Mouse (Mus musculus): Measurements from ENCODE around the gene Ccdc33.

Gene Ccdc33

DNA sequence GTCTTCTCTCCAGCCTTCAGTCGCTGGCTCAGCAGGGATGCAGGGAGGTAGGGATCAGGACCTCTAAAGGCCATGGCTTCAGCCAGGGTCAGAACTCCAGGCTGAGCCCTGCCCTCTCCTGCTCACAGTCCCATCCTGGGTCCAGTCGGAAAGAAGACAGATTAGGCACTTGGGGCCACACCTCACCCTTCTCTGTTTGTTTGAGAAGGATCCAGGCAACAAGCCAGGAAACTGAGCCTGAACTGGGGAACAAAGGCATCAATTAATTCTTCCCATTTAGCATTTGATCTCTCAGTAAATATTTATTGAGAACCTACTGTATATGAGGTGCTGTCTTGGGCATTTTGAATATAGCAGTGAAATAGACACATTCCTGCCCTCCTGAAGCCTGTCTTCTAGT, at the start of gene Ccdc33:
TSS of gene Ccdc33 (minus strand) at position 153 of the 400 bp plus-strand sequence.
- DNase-seq = no peak

DNA sequence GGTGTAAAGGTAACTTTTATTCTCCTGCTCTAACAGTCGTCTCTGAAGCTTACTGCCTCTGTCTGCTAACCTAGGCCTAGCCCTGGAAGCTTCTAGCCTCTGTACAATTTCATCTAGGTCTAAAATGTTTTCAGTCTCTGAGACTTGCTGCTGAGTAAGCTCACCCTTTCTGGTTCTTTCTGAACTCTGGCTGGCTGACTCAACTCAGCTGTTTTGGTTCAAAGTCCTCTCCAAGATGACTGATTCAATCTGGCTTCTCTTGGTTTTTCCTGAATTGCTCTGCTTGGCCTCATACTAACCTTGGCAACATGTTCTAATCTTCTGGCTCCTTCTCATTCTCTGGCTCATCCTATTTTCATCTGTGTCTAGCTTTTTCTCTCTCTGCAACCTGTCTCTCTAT, 47.2 kb upstream of the Ccdc33 start:
- DNase-seq = no peak

DNA sequence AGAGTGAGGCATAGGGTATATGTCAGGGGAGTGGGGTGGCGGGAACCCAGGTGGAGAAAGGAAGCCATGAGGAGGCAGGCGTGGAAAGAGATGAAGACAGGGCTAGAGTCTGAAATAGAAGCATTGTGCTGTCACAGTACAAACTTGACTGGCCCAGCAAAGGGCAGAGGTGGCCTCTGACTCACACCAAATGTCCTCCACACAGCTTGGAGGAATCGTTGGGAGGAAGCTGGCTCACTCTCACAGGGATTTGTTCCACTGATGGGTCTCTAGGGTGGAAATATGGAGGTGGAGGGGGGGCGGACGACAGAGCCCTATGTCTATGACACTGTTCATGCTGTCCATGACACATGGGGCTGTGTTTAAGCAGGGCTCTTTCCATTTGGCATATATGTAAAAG, 44.5 kb upstream of the Ccdc33 start:
- DNase-seq = no peak

DNA sequence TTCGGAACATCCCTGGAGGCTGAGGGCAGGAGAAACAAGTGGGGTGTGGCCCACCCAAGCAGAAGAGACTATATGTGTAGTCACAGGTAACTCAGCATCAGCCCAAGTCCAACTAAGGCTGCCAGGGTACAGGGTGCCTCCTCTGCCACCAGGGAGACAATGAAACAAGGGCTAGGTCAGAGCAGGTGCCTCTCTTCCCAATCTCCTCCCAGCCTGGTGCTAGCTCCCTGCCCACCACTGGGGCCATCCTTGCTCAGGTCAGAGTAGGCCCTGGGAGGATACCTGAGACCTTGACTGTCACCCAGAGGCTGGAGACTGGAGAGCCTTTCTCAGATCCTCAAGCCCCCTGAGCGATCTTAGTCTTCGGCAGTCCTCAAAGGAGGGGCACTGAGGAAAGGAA, 43.5 kb upstream of the Ccdc33 start:
- no peak for DNase-seq

DNA sequence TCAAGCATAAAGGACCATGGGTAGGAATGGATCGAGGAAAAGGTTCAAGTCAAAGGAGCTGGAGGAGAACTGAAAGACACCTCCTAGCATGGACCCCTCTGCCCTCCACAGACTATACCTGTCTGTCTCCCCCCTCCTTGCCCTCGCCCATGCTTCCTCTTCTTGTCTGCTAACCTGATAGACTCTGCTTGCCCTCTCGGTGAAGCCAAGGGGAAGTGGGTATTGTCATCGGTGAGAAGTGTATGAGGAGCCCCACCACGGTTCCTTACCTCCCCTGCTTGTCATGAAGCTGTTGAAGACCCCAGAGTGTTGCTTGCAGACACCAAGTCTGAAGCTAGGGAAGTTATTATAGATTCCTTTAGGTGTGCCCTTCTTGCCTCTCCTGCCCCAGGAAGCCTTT, 41.7 kb upstream of the Ccdc33 start:
- DNase-seq = no peak

DNA sequence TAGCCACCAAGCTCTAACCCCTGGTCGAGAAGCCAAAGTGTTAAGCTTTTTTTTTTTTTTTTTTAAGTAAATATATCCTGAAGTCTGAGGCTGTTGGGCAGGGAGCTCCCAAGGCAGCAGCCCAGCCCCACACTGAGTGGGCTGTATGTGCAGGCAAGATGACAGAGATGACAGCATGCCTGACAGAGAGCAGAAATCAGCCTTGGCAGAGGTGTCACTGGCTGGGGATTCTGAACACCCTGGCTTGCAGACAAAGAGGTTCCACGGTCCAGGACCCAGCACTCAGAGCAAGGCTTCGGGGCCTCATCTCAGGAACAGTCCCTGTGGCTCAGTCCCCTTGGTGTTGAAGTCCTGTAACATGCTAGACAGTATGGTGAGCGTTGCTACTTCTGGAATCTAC, 41.2 kb upstream of the Ccdc33 start:
- no peak for DNase-seq

DNA sequence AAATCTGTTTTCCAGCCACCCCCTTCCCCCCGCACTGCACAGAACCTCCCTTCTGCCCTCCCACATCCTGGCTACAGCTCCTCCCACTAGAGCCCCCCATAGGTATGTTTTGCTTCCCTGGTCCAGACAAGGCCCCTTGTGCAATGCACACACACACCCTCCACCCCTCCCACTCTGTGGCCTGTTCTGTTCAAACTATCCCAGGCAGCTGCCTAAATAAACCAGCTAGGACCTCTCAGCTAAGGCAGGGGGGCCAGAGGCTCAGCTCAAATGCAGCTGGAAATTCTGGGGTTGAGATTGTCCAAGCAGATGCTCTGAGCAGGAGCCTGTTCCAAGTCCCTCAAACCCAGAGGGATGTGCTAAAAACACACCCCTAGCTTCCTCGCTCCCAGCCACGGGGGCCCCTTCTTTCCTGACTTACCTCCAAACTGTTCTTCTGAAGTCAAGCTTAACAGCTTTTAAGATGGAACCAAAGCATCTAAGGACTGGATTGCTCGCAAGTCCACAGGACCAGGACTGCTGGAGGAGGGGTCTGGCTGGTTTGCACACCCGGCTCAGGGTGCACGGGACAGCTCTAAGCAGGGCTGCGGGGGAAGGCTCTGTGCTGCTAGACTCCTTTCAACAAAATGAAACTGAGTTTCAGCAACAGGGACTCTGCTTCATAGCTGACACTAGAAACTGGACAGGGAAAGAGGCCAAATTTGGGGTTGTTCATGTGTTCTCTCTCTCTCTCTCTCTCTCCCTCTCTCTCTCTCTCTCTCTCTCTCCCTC, 40.1 kb upstream of the Ccdc33 start:
- DNase-seq = no peak

DNA sequence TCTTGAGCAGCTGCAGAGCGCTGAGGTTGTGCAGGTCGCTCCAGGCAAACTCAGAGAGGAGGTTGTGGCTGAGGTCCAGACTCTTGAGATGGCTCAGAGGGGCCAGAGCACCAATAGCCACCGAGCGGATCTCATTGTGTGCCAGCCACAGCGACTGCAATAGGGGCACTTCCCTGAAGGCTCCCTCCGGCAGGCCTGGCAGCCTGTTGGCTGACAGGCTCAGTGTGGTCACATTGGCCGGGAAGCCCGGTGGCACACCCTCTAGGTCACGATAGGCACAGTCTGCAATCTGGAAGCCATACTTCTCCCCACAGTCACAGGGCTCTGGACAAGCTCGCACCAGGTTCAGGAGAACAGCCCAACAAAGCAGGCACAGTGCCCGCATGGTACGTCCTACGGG, 39.2 kb upstream of the Ccdc33 start:
- no peak for DNase-seq

DNA sequence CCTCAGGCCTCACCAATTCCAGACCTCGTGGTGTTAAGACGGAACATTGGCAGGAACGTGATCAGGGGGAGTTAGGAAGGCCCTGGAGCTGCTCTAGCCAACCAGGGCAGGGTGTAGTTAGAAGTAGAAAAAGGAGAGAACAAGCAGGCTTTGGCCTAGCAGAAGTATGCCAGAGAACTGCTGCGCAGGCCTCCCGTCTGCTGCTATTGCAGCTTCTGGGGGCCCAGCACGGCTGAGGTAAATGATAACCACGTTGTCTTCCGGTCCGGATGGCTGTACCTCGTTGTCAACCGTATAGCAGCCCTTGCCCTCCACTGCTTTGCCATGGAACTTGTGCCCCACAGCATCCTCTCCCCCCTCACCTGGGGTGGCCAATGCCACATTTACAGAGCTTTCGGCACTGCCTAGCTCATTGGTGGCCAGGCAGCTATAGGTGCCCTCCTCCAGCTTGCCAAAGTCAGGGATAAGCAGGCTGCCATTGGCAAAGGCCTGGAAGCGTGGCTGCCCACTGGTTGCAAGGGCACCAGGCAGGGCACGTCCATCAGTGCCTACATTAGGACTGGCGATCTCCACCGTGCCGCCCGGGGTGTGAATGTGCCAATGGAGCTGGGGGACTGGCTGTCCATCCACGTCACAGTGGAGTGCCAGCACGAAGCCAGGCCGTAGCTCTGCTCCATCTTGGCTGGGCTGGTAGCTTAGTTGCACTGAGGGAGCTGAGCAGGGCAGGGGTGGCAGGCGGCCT, 38.4 kb upstream of the Ccdc33 start:
- DNase-seq = no peak

DNA sequence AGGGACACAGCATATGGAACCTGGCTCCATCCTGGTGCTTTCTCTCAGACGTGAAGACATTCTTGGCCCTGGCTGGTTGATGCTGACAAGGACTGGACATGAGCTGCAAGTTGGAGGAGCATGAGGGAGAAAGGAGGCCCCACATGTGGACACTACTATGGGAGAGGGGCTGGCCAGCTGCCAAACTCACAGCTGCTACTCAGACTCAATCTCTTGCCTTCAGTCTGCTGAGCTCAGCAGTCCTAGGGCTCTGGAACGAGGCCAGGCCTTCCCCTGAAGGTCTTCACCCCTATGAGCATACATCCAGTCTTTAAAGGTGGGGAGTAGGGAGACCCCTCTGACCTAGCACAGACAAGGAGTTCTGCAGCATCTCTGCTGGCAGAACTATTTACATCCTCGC, 36.7 kb upstream of the Ccdc33 start:
- no peak for DNase-seq

DNA sequence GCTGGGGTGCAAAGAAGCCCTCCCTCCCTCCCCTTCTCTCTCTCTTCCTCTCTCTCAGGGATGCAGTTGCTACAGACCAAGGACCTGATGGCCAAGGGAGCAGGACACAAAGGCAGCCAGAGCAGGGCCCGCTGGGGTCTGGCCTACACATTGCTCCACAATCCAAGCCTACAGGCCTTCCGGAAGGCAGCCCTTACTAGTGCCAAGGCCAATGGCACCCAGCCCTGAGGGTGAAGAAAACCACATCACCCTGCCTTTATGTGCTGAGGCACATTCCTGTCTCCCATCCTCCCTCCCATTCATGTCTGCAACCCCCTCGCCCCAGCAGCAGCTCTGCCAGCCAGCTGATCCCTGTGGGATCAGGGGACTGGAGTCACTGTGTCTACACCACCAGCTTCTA, 34.5 kb upstream of the Ccdc33 start:
- DNase-seq = no peak

DNA sequence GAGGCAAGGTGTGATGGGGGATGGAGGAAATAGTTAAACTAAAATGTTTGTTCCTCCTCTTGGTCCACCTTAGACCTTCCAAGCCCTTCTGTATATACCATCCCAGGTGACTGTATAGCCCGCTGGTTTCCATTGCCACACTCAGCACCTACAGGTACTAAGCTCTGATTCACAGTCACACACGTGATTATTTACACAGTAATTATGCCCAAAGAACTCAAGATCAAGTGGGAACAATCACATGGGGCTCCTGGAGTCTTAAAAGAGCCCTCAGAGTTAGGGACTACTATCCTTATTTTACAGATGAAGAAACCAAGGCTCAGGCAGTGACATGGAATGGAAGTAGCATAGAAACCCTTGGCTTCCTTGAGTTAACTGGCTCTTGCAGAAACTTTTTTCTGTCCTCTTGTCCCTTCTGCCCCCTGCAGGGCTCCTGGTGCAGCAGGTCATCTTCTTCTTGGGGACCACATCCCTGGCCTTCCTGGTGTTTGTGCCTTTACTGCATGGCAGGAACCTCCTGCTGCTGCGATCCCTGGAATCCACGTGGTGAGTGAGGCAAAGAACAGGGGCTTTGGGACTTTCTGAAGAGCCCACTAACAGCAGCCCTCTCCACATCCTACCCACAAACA, 32.2 kb upstream of the Ccdc33 start:
- DNase-seq = no peak

DNA sequence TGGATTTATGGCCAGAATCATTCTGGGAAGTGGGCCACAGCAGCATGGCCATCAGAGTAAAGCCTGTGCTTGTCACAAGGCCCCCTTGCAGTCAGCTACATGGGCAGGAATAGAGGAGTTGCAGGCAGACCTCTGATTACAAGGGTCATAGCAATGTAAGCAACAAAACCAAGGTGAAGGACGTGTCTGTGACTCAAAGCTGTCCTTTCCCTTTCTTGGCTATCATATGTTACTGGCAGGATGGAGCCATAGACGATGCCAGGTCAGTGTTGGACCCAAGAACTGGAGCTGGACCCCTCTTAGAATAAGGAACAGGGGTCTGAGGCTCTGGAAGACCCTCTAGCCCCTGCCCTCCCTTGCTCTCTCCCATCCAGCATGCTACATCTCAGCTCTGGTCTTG, 30.2 kb upstream of the Ccdc33 start:
- no peak for DNase-seq

DNA sequence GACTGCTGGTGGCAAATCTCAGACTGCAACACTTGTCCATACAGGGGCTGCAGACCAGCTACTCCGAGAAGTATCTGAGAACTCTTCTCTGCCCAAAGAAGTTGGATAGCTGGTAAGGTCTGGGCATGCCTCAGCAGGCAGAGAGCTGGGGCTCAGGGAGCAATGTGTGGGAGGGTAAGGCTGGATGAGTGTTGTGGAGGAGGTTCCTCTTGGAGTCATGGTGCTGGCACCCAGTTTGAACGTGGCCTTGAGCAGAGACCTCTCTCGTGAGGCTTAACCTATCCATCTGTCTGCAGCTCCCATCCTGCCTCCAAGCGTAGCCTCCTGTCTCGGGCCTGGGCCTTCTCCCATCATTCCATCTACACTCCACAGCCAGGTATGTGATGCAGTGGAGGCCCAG, 26.8 kb upstream of the Ccdc33 start:
- no peak for DNase-seq

DNA sequence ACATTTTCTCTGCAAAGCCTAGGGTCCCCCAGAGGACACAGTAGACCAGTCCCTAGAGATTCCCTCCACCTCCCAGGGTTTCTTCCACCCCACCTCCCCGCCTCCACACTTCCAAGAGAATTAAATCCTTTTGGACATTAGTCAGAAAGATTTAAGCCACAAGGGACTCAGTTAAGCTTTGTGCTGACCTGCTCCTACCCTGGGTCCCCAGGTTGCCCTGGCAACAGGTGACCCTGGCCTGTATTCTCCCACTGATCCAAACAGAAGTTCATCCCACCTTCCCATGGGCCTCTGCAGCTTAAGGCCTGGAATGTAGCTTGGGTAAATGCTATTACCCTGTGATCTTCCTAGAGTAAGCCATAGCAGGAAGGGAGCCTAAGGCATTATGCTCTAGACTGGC, 26.0 kb upstream of the Ccdc33 start:
- no peak for DNase-seq

DNA sequence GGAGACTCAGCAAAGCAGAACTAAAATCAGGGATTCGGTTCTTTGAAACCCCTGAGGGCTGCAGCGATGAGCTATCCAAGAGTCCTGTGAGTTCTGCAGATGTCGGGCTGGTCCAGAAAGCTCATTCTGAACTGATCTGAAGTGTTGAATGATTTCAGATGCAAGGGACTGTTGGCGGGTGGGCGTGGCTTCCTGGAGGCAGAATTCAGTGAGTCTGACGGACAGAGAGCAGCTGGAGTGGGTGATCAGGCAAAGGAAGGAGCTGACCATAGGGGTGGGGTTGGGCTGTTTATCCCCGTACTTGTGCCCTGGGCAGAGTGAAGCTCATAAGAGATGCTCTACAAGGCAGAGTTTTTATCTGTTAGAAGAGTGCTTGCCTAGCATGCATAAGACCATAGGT, 24.8 kb upstream of the Ccdc33 start:
- no peak for DNase-seq

DNA sequence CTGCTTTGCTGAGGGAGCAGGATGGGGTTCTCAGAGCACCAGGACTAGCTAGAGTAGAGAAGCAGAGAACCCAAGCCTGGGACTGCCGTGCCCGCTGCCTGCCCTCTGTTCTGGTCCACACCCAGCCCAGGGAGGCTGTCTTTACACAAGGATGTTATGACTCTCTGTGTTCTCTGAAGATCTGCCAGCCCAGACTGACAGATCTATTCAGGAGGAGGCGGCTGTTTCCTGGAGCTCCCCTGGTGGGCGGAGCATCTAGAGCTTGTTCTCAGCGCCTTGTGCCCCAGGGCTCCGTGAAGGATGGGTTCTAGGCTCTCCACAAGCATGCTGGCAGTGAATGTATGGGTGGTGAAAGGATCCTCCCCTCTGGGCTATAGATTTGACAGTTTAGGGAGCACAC, 21.3 kb upstream of the Ccdc33 start:
- DNase-seq = peak; percentile 20 to 30

DNA sequence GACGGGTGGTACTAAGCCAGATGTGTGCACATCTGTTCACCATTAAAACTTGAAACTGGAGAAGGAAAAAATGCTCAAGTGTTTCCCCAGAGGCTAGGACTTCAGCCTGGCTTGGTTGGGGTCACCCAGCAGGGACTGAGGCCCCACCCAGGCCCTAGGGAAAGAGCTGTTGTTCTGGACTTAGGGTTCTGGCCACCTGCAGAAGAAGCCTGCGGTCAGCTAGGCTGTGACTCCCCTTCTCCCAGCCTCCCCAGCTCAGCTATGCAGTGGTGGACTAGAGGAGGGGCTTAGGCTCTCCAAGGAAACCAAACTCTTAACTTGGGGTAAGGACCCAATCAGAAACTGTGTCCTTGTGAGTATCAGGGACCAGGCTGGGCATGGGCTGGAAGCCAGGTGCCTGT, 17.3 kb upstream of the Ccdc33 start:
- DNase-seq = no peak

DNA sequence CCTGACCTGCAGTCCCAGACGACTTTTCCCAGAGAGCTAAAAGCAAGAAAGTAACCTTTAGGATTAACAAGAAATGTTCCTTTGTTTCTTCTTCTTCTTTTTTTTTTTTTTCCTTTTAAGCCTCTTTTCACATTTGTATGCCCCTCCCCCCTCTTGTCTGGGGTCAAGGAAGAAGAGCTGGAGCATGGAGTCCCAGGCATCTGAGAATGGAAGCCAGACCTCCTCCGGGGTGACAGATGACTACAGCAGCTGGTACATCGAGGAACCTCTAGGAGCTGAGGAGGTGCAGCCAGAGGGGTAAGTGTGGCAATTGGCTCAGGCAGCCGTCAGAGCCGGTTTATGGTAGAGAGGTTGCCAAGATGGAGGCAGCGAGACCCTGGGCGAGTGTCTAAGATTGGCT, 16.3 kb upstream of the Ccdc33 start:
- DNase-seq = no peak

DNA sequence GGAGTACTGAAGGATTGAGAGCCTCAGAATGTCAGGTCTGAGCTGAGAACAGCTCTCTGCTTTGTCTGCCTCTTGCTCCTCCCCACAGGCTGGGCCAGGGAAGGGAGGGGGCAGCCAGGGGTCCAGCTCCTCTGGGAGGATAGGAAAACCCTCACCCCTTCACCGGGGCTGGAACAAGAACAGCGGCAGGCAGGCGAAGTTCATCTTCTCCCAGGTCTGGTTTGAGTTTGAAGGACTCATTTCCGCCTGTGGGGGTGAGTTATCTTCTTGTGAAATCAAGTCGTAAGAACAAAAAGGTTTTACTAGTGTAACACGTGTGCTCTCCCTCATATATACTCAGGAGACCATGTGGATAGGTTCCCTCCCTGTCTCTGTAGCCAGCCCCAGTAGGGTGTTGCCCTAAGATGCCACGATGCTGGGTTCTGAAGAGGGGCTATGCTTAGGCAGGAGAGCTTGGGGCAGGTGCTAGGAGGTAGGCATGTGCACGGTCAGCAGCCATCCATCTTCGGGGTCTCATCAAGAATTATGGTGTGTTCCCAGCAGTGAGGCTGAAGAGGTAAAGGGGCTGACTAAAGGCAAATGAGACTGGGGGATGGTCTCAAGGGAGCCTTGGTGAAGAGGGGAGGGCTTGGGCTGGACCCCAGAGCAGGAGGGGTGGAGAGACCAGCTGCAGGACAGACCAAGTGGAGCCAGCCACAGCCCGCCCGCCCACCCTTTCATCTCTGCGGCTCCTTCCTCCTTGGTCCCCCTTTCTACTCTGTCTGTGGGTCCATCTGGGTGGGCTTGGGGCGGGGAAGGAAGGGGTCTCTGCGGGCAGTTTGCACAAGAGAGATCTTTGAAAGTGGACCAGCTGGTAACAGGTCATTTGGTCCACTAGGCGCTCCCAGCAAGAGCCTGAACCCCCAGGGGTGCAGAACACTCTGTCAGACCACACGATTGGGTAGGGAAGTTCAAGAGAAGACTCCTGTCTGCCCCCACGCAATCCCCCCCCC, 15.6 kb upstream of the Ccdc33 start:
- DNase-seq = no peak

DNA sequence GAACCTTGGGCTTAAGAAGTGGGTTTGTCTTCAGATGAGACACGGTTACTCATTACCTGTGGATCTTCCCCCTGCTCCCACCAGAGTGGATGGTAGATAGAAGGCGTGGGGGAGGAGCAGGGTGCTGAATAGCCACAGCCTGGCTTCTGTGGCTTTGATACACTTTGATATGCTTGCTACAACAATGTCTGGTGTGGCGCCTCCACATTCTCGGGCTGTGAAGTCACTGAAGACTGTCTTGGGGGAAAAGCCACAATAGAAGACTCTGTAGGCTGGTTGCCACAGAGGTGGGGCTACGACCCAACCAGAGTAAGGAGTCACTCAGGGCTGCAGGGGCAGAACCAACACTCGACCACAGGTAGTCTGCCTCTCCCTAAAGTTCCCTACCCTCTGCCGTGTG, 13.1 kb upstream of the Ccdc33 start:
- DNase-seq = no peak

DNA sequence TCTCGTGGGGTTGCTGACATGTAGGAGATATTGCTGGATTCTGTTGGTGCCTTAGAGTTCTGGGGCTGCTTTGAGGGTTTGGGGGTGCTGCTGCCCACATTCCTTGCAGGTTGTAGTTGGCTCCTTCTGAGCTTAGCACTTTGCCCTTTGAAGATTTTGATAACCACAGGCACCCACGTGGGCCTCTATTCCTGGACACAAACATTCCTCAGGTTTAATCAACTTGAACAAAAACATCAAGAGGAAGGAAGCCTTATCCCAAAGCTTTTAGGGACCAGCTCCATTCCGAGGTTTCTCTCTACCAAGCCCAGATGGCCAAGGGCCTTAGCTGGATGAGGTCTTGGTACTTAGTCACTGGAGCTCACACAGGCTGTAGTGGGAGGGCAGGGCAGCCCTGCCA, 12.3 kb upstream of the Ccdc33 start:
- no peak for DNase-seq

DNA sequence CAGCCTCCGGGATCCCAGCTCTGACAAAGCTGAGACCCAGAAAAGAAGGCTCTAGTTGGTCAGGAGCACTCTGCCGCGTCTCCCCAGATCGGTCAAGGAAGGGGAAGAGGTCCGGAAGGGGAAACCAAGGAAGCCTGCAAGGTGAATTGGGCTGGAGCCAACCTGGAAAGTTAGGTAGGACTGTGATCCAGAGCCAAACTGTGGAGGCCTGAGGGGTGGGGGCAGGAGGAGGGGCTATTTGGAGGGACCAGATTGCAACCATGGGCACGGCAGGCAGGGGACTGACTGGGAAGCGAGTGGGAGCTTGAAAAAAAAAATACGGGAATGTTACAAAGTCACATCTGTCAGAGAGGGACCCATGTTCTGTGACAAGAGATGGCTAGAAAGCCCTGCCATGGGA, 10.9 kb upstream of the Ccdc33 start:
- DNase-seq = no peak

Measured in thymus, adult 18-20 months (tissue).